Mouse (Mus musculus) megakaryocyte, embryonic 14.5 days (primary cell): ENCODE results near the gene Dock4.

Experiments used
- FLI1 ChIP-seq: IDR thresholded peaks from 2 replicates; pipeline ENCODE4 v1.6.1; 2012; ENCODE audit warnings: low read length, inconsistent platforms, mixed read lengths
- GATA1 ChIP-seq: IDR thresholded peaks from 3 replicates; pipeline ENCODE4 v1.6.1; 2012; ENCODE audit warnings: mixed read lengths, low read length, inconsistent platforms, borderline replicate concordance

DNA sequence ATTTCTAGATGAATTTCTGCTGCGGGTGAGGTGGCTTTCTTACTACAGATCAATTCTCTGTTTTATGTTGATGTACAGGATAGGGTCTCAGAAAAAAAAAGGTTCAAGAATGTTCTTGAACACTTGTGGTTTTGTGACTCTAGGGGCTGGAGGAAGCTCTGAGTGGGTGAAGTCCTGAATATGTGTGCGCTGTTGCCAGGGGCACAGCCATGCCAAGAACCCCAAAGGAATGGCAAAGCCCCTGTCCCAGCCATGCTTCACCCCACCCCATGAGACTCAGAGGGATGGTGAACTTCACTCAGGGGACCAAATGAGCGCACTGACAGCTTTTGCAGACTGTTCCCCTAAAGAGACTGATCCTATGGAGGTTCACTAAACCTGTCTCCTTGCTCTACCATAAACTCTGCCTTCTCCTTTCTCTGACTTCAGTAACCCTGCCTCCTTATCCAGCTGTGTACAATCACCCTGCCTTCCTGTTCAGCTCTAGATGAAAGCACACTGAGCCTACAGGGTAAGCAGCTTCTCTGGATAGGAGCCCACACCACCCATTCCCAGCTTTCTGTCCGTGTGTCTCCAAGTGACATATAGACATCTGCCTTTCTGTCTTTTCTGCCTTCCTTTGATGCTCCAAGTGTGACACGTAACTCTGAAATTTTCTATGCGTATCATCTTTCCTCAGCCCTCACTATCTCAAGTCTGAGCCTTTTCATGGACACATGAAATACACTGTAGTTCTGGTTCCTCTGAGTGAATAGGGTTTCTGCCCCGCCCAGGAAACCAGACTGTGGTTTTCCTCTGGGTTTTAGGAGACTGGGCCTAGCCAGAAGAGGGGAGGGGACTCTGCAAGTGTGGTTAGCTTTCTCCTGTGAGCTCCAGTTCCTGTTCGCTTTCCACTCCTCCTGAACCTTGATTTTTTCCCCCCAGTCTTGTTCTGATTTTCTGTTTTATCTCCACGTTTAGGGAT is 90.2 kb downstream of the Dock4 start:
- TF ChIP-seq GATA1 (no peak), FLI1 (no peak)
